Mouse (Mus musculus) left cerebral cortex, postnatal 4 days (tissue): Measurements from ENCODE around the gene Otx1. TPM values are rescaled to one million over a fixed set of nuclear protein-coding genes. Genes with fewer than 3 reads are reported as not detected.
A peak's percentile ranks its signal among the peaks of the same experiment; 100 is the strongest.

Source experiments
- DNase-seq: peaks from one replicate; pipeline ENCODE4 v3.0.0-alpha.2; 2022
- intact Hi-C: fragments of 180-260 bp; cut with DNase I; formaldehyde crosslinking; loops from one replicate; pipeline ENCODE4 v1.15.1; 2025
- total RNA-seq, 2 experiments: library from RNA; stranded (reverse); gene quantifications; 2 replicates each; pipeline ENCODE4 v1.2.3; 2021

The Otx1 gene
- total RNA-seq, 2 experiments from 2014 or later = 10.4 to 12.0 TPM

- no peak for DNase-seq
- intact Hi-C loops = loop anchor here (5.0 kb wide), 1 partner anchor 147 kb away; no protein-coding TSS in a partner anchor
Measured at GRCm38 (mm10) chr11:22000316-22001076, 2.2 kb downstream of the Otx1 start.

- intact Hi-C loops = loop anchor here (5.0 kb wide), 2 partner anchors 148 to 198 kb away; no protein-coding TSS in a partner anchor
- no peak for DNase-seq
Measured at GRCm38 (mm10) chr11:21999396-22000315, 3.0 kb downstream of the Otx1 start.

- intact Hi-C loops = loop anchor here (5.0 kb wide), 1 partner anchor 199 kb away; no protein-coding TSS in a partner anchor
- no peak for DNase-seq
Measured at GRCm38 (mm10) chr11:21998141-21999047, 4.3 kb downstream of the Otx1 start.

GRCm38 (mm10) chr11:21997561-21998140, 5.0 kb downstream of the Otx1 start:
- no peak for DNase-seq
- intact Hi-C loops = loop anchor here (5.0 kb wide), 1 partner anchor 200 kb away; no protein-coding TSS in a partner anchor

- peak; percentile 69 for DNase-seq
- intact Hi-C loops = loop anchor here (5.0 kb wide), 1 partner anchor 200 kb away; no protein-coding TSS in a partner anchor
Measured at GRCm38 (mm10) chr11:21996661-21997560, 5.8 kb downstream of the Otx1 start.

GRCm38 (mm10) chr11:21996325-21996647, 6.4 kb downstream of the Otx1 start:
- DNase-seq = no peak
- intact Hi-C loops = loop anchor here (5.0 kb wide), 1 partner anchor 201 kb away; no protein-coding TSS in a partner anchor

GRCm38 (mm10) chr11:21995534-21996324, 7.0 kb downstream of the Otx1 start:
- intact Hi-C loops = loop anchor here (5.0 kb wide), 1 partner anchor 202 kb away; no protein-coding TSS in a partner anchor
- no peak for DNase-seq

GRCm38 (mm10) chr11:21994377-21995370, 8.0 kb downstream of the Otx1 start:
- intact Hi-C loops = loop anchor here (5.0 kb wide), 2 partner anchors 203 to 518 kb away; partner anchors contain the start of gene Tmem17
- DNase-seq = peak; percentile 17

GRCm38 (mm10) chr11:21993597-21994376, 8.9 kb downstream of the Otx1 start:
- peak; percentile 41 for DNase-seq
- intact Hi-C loops = loop anchor here (5.0 kb wide), 1 partner anchor 519 kb away; the partner anchor contains the start of gene Tmem17

GRCm38 (mm10) chr11:21992761-21993596, 9.7 kb downstream of the Otx1 start:
- intact Hi-C loops = loop anchor here (5.0 kb wide), 1 partner anchor 519 kb away; the partner anchor contains the start of gene Tmem17
- DNase-seq = peak; percentile 6

- intact Hi-C loops = no loop called here
- no peak for DNase-seq
Measured at GRCm38 (mm10) chr11:21988398-21988946, 14.2 kb downstream of the Otx1 start.

GRCm38 (mm10) chr11:21985118-21985517, 17.6 kb downstream of the Otx1 start:
- no peak for DNase-seq
- intact Hi-C loops = no loop called here

GRCm38 (mm10) chr11:21974005-21974531, 28.6 kb downstream of the Otx1 start:
- intact Hi-C loops = no loop called here
- no peak for DNase-seq

GRCm38 (mm10) chr11:21973597-21973996, 29.1 kb downstream of the Otx1 start:
- intact Hi-C loops = no loop called here
- DNase-seq = no peak
